Comparison of ENCODE assay signal across 23 mouse cellular contexts in genomic region chr3:147991738-147992137, GRCm38 (mm10).
DNase-seq lines count a peak whose midpoint lies in the region; ATAC-seq and TF ChIP-seq lines count a peak whose summit lies in the region.
"Had no signal": no experiment of that assay in that cellular context is flagged by ENCODE, and none has a peak within 500 bp of the region (broad histone marks: within the 10 kb centered on the region; RNA-seq: fewer than 3 reads in every experiment).

No protein-coding gene starts in this region.

- no peaks in the 10 kb centered on the region for H3K36me3 ChIP-seq in embryonic facial prominence, embryonic 13.5 days
- H3K36me3 ChIP-seq in embryonic facial prominence, embryonic 10.5 days (replicated peaks), result no peaks in the 10 kb centered on the region
- no peaks in the 10 kb centered on the region for H3K36me3 ChIP-seq in intestine, embryonic 15.5 days
- no peaks in the 10 kb centered on the region for H3K36me3 ChIP-seq in intestine, postnatal 0 days (ENCODE audit: control insufficient read depth, insufficient read depth)
- H3K36me3 ChIP-seq in kidney, postnatal 0 days (ENCODE audit: insufficient read depth, low read length), result no peaks in the 10 kb centered on the region
- H3K36me3 ChIP-seq in limb, embryonic 15.5 days, result no peaks in the 10 kb centered on the region
- H3K36me3 ChIP-seq: embryonic facial prominence, embryonic 12.5 days; G1E; heart, embryonic 15.5 days; hindbrain, embryonic 13.5 days had no signal

- peaks cover 14% of the 10 kb centered on the region for H3K4me1 ChIP-seq in embryonic facial prominence, embryonic 13.5 days
- peaks cover 18% of the 10 kb centered on the region for H3K4me1 ChIP-seq in embryonic facial prominence, embryonic 10.5 days
- H3K4me1 ChIP-seq in intestine, embryonic 15.5 days (replicated peaks), result no peaks in the 10 kb centered on the region
- no peaks in the 10 kb centered on the region for H3K4me1 ChIP-seq in intestine, postnatal 0 days (replicated peaks; ENCODE audit: control insufficient read depth, insufficient read depth, low read length)
- H3K4me1 ChIP-seq in kidney, postnatal 0 days (replicated peaks; ENCODE audit: insufficient read depth, low read length), result no peaks in the 10 kb centered on the region
- H3K4me1 ChIP-seq in limb, embryonic 15.5 days, result 0 out of 2 replicates have a peak, but pooled peaks cover 2% of the 10 kb centered on the region
- H3K4me1 ChIP-seq: hindbrain, embryonic 13.5 days had no signal

- no peak for ATAC-seq in embryonic facial prominence, embryonic 13.5 days (ENCODE audit: insufficient number of reproducible peaks, insufficient read depth, low FRiP score, low TSS enrichment, low read depth)
- no peak for ATAC-seq in intestine, embryonic 15.5 days
- ATAC-seq in intestine, postnatal 0 days, result no peak
- no peak for ATAC-seq in kidney, postnatal 0 days (replicated peaks; ENCODE audit: low FRiP score, low read depth)
- ATAC-seq in limb, embryonic 15.5 days (ENCODE audit: insufficient number of reproducible peaks, low FRiP score, low TSS enrichment, low read depth), result no peak
- ATAC-seq: CD4-positive, CD25-positive, alpha-beta regulatory T cell, adult 4 months; forebrain, embryonic 13.5 days; forebrain, postnatal 0 days; hindbrain, postnatal 0 days had no signal

- no peak for TF ChIP-seq CTCF in intestine, postnatal 0 days (IDR thresholded peaks at IDR 0.05; ENCODE audit: low read depth)
- no peak for TF ChIP-seq CTCF in kidney, postnatal 0 days (IDR thresholded peaks at IDR 0.05; ENCODE audit: low read depth)

- H3K9ac ChIP-seq in embryonic facial prominence, embryonic 13.5 days, result 0 out of 2 replicates have a peak overlapping the region, but pooled peaks have one; percentile 17
- no peak overlapping the region for H3K9ac ChIP-seq in intestine, embryonic 15.5 days
- no peak overlapping the region for H3K9ac ChIP-seq in intestine, postnatal 0 days (ENCODE audit: low read depth, low read length)
- H3K9ac ChIP-seq in kidney, postnatal 0 days (ENCODE audit: low read depth, low read length), result no peak overlapping the region
- no peak overlapping the region for H3K9ac ChIP-seq in limb, embryonic 15.5 days
- H3K9ac ChIP-seq: embryonic facial prominence, embryonic 12.5 days; heart, embryonic 15.5 days; hindbrain, embryonic 13.5 days had no signal

- no peak for DNase-seq in embryonic facial prominence, embryonic 10.5 days (ENCODE audit: low spot score)
- DNase-seq in kidney, postnatal 0 days (ENCODE audit: low spot score), result peak; percentile 23
- DNase-seq in kidney, adult 18-20 months, result no peak
- no peak for DNase-seq in embryo, embryonic 9.5 days (ENCODE audit: extremely low spot score)
- DNase-seq: adrenal gland, postnatal 10 days; B cell, adult 2 months; cerebellum, adult 2 months; forebrain, postnatal 0 days; gastrocnemius, postnatal 36 days; heart, adult 18-20 months; heart, postnatal 14 days had no signal

- H3K4me3 ChIP-seq in embryonic facial prominence, embryonic 13.5 days, result no peak overlapping the region
- no peak overlapping the region for H3K4me3 ChIP-seq in embryonic facial prominence, embryonic 10.5 days
- no peak overlapping the region for H3K4me3 ChIP-seq in intestine, embryonic 15.5 days (replicated peaks)
- no peak overlapping the region for H3K4me3 ChIP-seq in intestine, postnatal 0 days (ENCODE audit: low read depth, low read length)
- H3K4me3 ChIP-seq in kidney, postnatal 0 days (replicated peaks; ENCODE audit: low read depth, low read length), result no peak overlapping the region
- no peak overlapping the region for H3K4me3 ChIP-seq in limb, embryonic 15.5 days
- H3K4me3 ChIP-seq: hindbrain, embryonic 13.5 days had no signal

- 20% methylated on average over 9 of the region's 9 CpGs for WGBS in embryonic facial prominence, embryonic 13.5 days
- WGBS in embryonic facial prominence, embryonic 10.5 days, result 68% methylated on average over 9 of the region's 9 CpGs
- 58% methylated on average over 9 of the region's 9 CpGs for WGBS in intestine, embryonic 15.5 days
- WGBS in intestine, postnatal 0 days, result 63% methylated on average over 9 of the region's 9 CpGs
- WGBS in kidney, postnatal 0 days, result 43% methylated on average over 9 of the region's 9 CpGs
- WGBS in limb, embryonic 15.5 days, result 43% methylated on average over 9 of the region's 9 CpGs

- H3K27me3 ChIP-seq in embryonic facial prominence, embryonic 13.5 days, result no peaks in the 10 kb centered on the region
- no peaks in the 10 kb centered on the region for H3K27me3 ChIP-seq in embryonic facial prominence, embryonic 10.5 days (replicated peaks; ENCODE audit: low read depth, poor library complexity, severe bottlenecking)
- H3K27me3 ChIP-seq in intestine, embryonic 15.5 days (replicated peaks), result no peaks in the 10 kb centered on the region
- H3K27me3 ChIP-seq in intestine, postnatal 0 days (replicated peaks; ENCODE audit: control insufficient read depth, insufficient read depth, low read length), result no peaks in the 10 kb centered on the region
- H3K27me3 ChIP-seq in kidney, postnatal 0 days (ENCODE audit: insufficient read depth, low read length), result no peaks in the 10 kb centered on the region
- no peaks in the 10 kb centered on the region for H3K27me3 ChIP-seq in limb, embryonic 15.5 days
- H3K27me3 ChIP-seq: embryonic facial prominence, embryonic 12.5 days; forebrain, embryonic 13.5 days; heart, embryonic 15.5 days; hindbrain, embryonic 13.5 days had no signal

- H3K9me3 ChIP-seq in embryonic facial prominence, embryonic 13.5 days, result no peaks in the 10 kb centered on the region
- no peaks in the 10 kb centered on the region for H3K9me3 ChIP-seq in embryonic facial prominence, embryonic 10.5 days
- H3K9me3 ChIP-seq in intestine, embryonic 15.5 days, result no peaks in the 10 kb centered on the region
- H3K9me3 ChIP-seq in intestine, postnatal 0 days (ENCODE audit: control insufficient read depth), result no peaks in the 10 kb centered on the region
- no peaks in the 10 kb centered on the region for H3K9me3 ChIP-seq in kidney, postnatal 0 days (replicated peaks; ENCODE audit: low read length)
- H3K9me3 ChIP-seq in limb, embryonic 15.5 days, result no peaks in the 10 kb centered on the region
- H3K9me3 ChIP-seq: embryonic facial prominence, embryonic 12.5 days; forebrain, embryonic 13.5 days; heart, embryonic 15.5 days; hindbrain, embryonic 13.5 days had no signal

- no peak overlapping the region for H3K27ac ChIP-seq in embryonic facial prominence, embryonic 13.5 days
- H3K27ac ChIP-seq in embryonic facial prominence, embryonic 10.5 days (replicated peaks), result no peak overlapping the region
- H3K27ac ChIP-seq in intestine, embryonic 15.5 days, result no peak overlapping the region
- H3K27ac ChIP-seq in intestine, postnatal 0 days (ENCODE audit: low read depth, low read length), result no peak overlapping the region
- H3K27ac ChIP-seq in kidney, postnatal 0 days, result no peak overlapping the region
- H3K27ac ChIP-seq in limb, embryonic 15.5 days, result no peak overlapping the region
- H3K27ac ChIP-seq: forebrain, embryonic 13.5 days; heart, embryonic 15.5 days; hindbrain, embryonic 13.5 days; hindbrain, postnatal 0 days had no signal

- peak overlapping the region; percentile 34 for H3K4me2 ChIP-seq in embryonic facial prominence, embryonic 13.5 days
- H3K4me2 ChIP-seq in intestine, embryonic 15.5 days (replicated peaks), result 0 out of 2 replicates have a peak overlapping the region, but pooled peaks have one; percentile 9
- H3K4me2 ChIP-seq in intestine, postnatal 0 days (replicated peaks; ENCODE audit: low read depth), result no peak overlapping the region
- no peak overlapping the region for H3K4me2 ChIP-seq in kidney, postnatal 0 days (ENCODE audit: low read length)
- peak overlapping the region; percentile 17 for H3K4me2 ChIP-seq in limb, embryonic 15.5 days
- H3K4me2 ChIP-seq: heart, embryonic 11.5 days had no signal

Comparison
In these comparisons a context has a peak if more than half of its experiments do, and no peak if none do; other contexts are left out.
1. H3K4me2 ChIP-seq: peak in embryonic facial prominence, embryonic 13.5 days (single experiment), intestine, embryonic 15.5 days (single experiment) and limb, embryonic 15.5 days (single experiment); none in intestine, postnatal 0 days (single experiment) and kidney, postnatal 0 days (single experiment).